Mouse (Mus musculus) CH12.LX (cell line): ENCODE data around the gene Doc2a. TPM values are rescaled to one million over a fixed set of nuclear protein-coding genes. Genes with fewer than 3 reads are reported as not detected.

Source experiments
- DNase-seq: peaks from one replicate; pipeline ENCODE4 v3.0.0-alpha.2; 2013; ENCODE audit errors: extremely low read depth
- H3K27ac ChIP-seq: 2 replicates; pipeline ENCODE4 v1.5.1; 2012; ENCODE audit warnings: low read depth, mild to moderate bottlenecking, control low read depth, moderate library complexity; ENCODE audit not compliant: insufficient read depth
- H3K27me3 ChIP-seq: replicated peaks from 2 replicates; pipeline ENCODE3; 2012; ENCODE audit warnings: inconsistent platforms
- H3K36me3 ChIP-seq, 2 experiments: replicated peaks in 1 of 2; 2 replicates each; pipeline versions ENCODE3 to v1.6.1; 2012; ENCODE audit warnings: inconsistent platforms in 1 of 2, low read length in 1 of 2, mild to moderate bottlenecking in 1 of 2, mixed read lengths in 1 of 2, moderate library complexity in 1 of 2; ENCODE audit not compliant: control insufficient read depth in 1 of 2, insufficient read depth in 1 of 2
- H3K4me1 ChIP-seq, 2 experiments: 2 replicates each; pipeline ENCODE4 v1.6.1; 2012; ENCODE audit warnings: inconsistent platforms in 1 of 2, moderate library complexity in 1 of 2; ENCODE audit not compliant: insufficient read depth in 2 of 2, control insufficient read depth in 1 of 2
- H3K4me2 ChIP-seq: 2 replicates; pipeline ENCODE4 v1.6.1; 2012; ENCODE audit warnings: low read depth, mild to moderate bottlenecking, control low read depth; ENCODE audit not compliant: poor library complexity, insufficient read depth, severe bottlenecking
- H3K4me3 ChIP-seq, 3 experiments: fragments of 150-350 bp in 1 of 3; sonication (generic) in 1 of 3; replicated peaks in 1 of 3; 2 replicates each; pipeline versions ENCODE3 to v1.5.1; 2011 to 2012; ENCODE audit warnings: low read depth in 2 of 3, low read length in 2 of 3, mild to moderate bottlenecking in 2 of 3, moderate library complexity in 2 of 3, control low read depth in 1 of 3, improper control_type of control experiment in 1 of 3, inconsistent platforms in 1 of 3, mixed read lengths in 1 of 3; ENCODE audit not compliant: poor library complexity in 1 of 3
- H3K79me2 ChIP-seq: replicated peaks from 2 replicates; pipeline ENCODE4 v1.6.1; 2012; ENCODE audit warnings: mild to moderate bottlenecking, moderate library complexity; ENCODE audit not compliant: control insufficient read depth, poor library complexity, insufficient read depth, severe bottlenecking; ENCODE audit errors: extremely low read depth
- H3K9ac ChIP-seq: 2 replicates; pipeline ENCODE4 v1.6.1; 2012; ENCODE audit warnings: low read depth, mild to moderate bottlenecking, control low read depth, moderate library complexity; ENCODE audit not compliant: insufficient read depth
- H3K9me3 ChIP-seq: replicated peaks from 2 replicates; pipeline ENCODE3; 2012; ENCODE audit warnings: low read length, inconsistent platforms, mixed read lengths
- BHLHE40 ChIP-seq: IDR thresholded peaks from 2 replicates; pipeline ENCODE4 v1.6.1; 2011; ENCODE audit warnings: mild to moderate bottlenecking, low read depth, low read length, improper control_type of control experiment
- CHD1 ChIP-seq: IDR thresholded peaks from 2 replicates; pipeline ENCODE4 v1.6.1; 2012; ENCODE audit warnings: low read depth, low read length, improper control_type of control experiment, inconsistent platforms
- CHD2 ChIP-seq: IDR thresholded peaks from 2 replicates; pipeline ENCODE4 v1.6.1; 2011; ENCODE audit warnings: low read length, improper control_type of control experiment
- CTCF ChIP-seq, 2 experiments: IDR thresholded peaks in 1 of 2; conservative IDR thresholded peaks in 1 of 2; 2 replicates each; pipeline ENCODE4 v1.5.1; 2011 to 2012; ENCODE audit warnings: low read depth in 2 of 2, low read length in 2 of 2, improper control_type of control experiment in 1 of 2, inconsistent platforms in 1 of 2, mild to moderate bottlenecking in 1 of 2, moderate library complexity in 1 of 2
- E2F4 ChIP-seq: IDR thresholded peaks from 2 replicates; pipeline ENCODE4 v1.6.1; 2011; ENCODE audit warnings: low read depth, low read length, improper control_type of control experiment; ENCODE audit not compliant: insufficient replicate concordance
- ELF1 ChIP-seq: IDR thresholded peaks from 2 replicates; pipeline ENCODE4 v1.6.1; 2014; ENCODE audit warnings: low read depth, mild to moderate bottlenecking, inconsistent platforms, low read length, improper control_type of control experiment
- EP300 ChIP-seq: IDR thresholded peaks from 2 replicates; pipeline ENCODE4 v1.6.1; 2011; ENCODE audit warnings: low read length, improper control_type of control experiment
- ETS1 ChIP-seq: conservative IDR thresholded peaks from 2 replicates; pipeline ENCODE4 v1.6.1; 2012; ENCODE audit warnings: low read depth, mild to moderate bottlenecking, inconsistent platforms, low read length, improper control_type of control experiment, moderate library complexity
- GABPA ChIP-seq: IDR thresholded peaks from 2 replicates; pipeline ENCODE4 v1.6.1; 2012; ENCODE audit warnings: low read depth, low read length, improper control_type of control experiment, inconsistent platforms; ENCODE audit not compliant: insufficient replicate concordance
- HCFC1 ChIP-seq: IDR thresholded peaks from 2 replicates; pipeline ENCODE4 v1.6.1; 2012; ENCODE audit warnings: low read depth, mild to moderate bottlenecking, inconsistent platforms, low read length, improper control_type of control experiment
- IRF4 ChIP-seq: IDR thresholded peaks from 2 replicates; pipeline ENCODE4 v1.6.1; 2014; ENCODE audit warnings: low read depth, mild to moderate bottlenecking, inconsistent platforms, low read length, improper control_type of control experiment
- JUN ChIP-seq: IDR thresholded peaks from 2 replicates; pipeline ENCODE4 v1.6.1; 2011; ENCODE audit warnings: low read depth, mild to moderate bottlenecking, low read length, improper control_type of control experiment, moderate library complexity; ENCODE audit not compliant: insufficient read depth
- JUND ChIP-seq: conservative IDR thresholded peaks from 2 replicates; pipeline ENCODE4 v1.6.1; 2011; ENCODE audit warnings: low read depth, low read length, improper control_type of control experiment
- KAT2A ChIP-seq: IDR thresholded peaks from 2 replicates; pipeline ENCODE4 v1.6.1; 2012; ENCODE audit warnings: low read length, improper control_type of control experiment, inconsistent platforms; ENCODE audit not compliant: insufficient replicate concordance
- MAFK ChIP-seq: IDR thresholded peaks from 2 replicates; pipeline ENCODE4 v1.6.1; 2011; ENCODE audit warnings: low read length, improper control_type of control experiment; ENCODE audit not compliant: insufficient replicate concordance
- MAX ChIP-seq: IDR thresholded peaks from 2 replicates; pipeline ENCODE4 v1.6.1; 2011; ENCODE audit warnings: low read length, improper control_type of control experiment
- MAZ ChIP-seq: IDR thresholded peaks from 2 replicates; pipeline ENCODE4 v1.6.1; 2012; ENCODE audit warnings: low read depth, mild to moderate bottlenecking, inconsistent platforms, low read length, improper control_type of control experiment, moderate library complexity
- MEF2A ChIP-seq: IDR thresholded peaks from 2 replicates; pipeline ENCODE4 v1.6.1; 2014; ENCODE audit warnings: low read depth, mild to moderate bottlenecking, inconsistent platforms, low read length, improper control_type of control experiment, borderline replicate concordance
- MXI1 ChIP-seq: IDR thresholded peaks from 2 replicates; pipeline ENCODE4 v1.6.1; 2011; ENCODE audit warnings: mild to moderate bottlenecking, low read depth, low read length, improper control_type of control experiment
- MYC ChIP-seq: IDR thresholded peaks from 2 replicates; pipeline ENCODE4 v1.6.1; 2011; ENCODE audit warnings: low read depth, mild to moderate bottlenecking, improper control_type of control experiment, low read length
- NELFE ChIP-seq: IDR thresholded peaks from 2 replicates; pipeline ENCODE4 v1.6.1; 2011; ENCODE audit warnings: low read depth, low read length, improper control_type of control experiment
- NRF1 ChIP-seq: IDR thresholded peaks from 2 replicates; pipeline ENCODE4 v1.6.1; 2014; ENCODE audit warnings: low read depth, mild to moderate bottlenecking, inconsistent platforms, low read length, improper control_type of control experiment, moderate library complexity
- PAX5 ChIP-seq: IDR thresholded peaks from 2 replicates; pipeline ENCODE4 v1.6.1; 2012; ENCODE audit warnings: low read length, inconsistent platforms, mixed read lengths
- POLR2A ChIP-seq: IDR thresholded peaks from 2 replicates; pipeline ENCODE4 v1.6.1; 2011; ENCODE audit warnings: low read depth, mild to moderate bottlenecking, improper control_type of control experiment, low read length
- POLR2AphosphoS2 ChIP-seq: IDR thresholded peaks from 2 replicates; pipeline ENCODE4 v1.6.1; 2011; ENCODE audit warnings: low read depth, low read length, improper control_type of control experiment
- RAD21 ChIP-seq: IDR thresholded peaks from 2 replicates; pipeline ENCODE4 v1.6.1; 2011; ENCODE audit warnings: low read depth, mild to moderate bottlenecking, low read length, improper control_type of control experiment, moderate library complexity
- RCOR1 ChIP-seq: conservative IDR thresholded peaks from 2 replicates; pipeline ENCODE4 v1.6.1; 2012; ENCODE audit warnings: low read depth, mild to moderate bottlenecking, inconsistent platforms, low read length, improper control_type of control experiment
- SIN3A ChIP-seq: IDR thresholded peaks from 2 replicates; pipeline ENCODE4 v1.6.1; 2012; ENCODE audit warnings: low read length, improper control_type of control experiment, inconsistent platforms
- SMC3 ChIP-seq: IDR thresholded peaks from 2 replicates; pipeline ENCODE4 v1.6.1; 2011; ENCODE audit warnings: low read depth, low read length, improper control_type of control experiment
- TBP ChIP-seq: conservative IDR thresholded peaks from 2 replicates; pipeline ENCODE4 v1.6.1; 2011; ENCODE audit warnings: low read depth, low read length, improper control_type of control experiment
- TCF12 ChIP-seq: IDR thresholded peaks from 2 replicates; pipeline ENCODE4 v1.6.1; 2014; ENCODE audit warnings: low read depth, mild to moderate bottlenecking, inconsistent platforms, low read length, improper control_type of control experiment
- UBTF ChIP-seq: IDR thresholded peaks from 2 replicates; pipeline ENCODE4 v1.6.1; 2012; ENCODE audit warnings: low read depth, mild to moderate bottlenecking, inconsistent platforms, low read length, improper control_type of control experiment, moderate library complexity
- USF1 ChIP-seq: IDR thresholded peaks from 2 replicates; pipeline ENCODE4 v1.6.1; 2014; ENCODE audit warnings: low read depth, mild to moderate bottlenecking, inconsistent platforms, low read length, improper control_type of control experiment
- USF2 ChIP-seq: conservative IDR thresholded peaks from 2 replicates; pipeline ENCODE4 v1.6.1; 2011; ENCODE audit warnings: low read depth, low read length, improper control_type of control experiment
- ZC3H11A ChIP-seq: IDR thresholded peaks from 2 replicates; pipeline ENCODE4 v1.6.1; 2012; ENCODE audit warnings: low read depth, mild to moderate bottlenecking, inconsistent platforms, low read length, improper control_type of control experiment
- ZKSCAN1 ChIP-seq: IDR thresholded peaks from 2 replicates; pipeline ENCODE4 v1.6.1; 2012; ENCODE audit warnings: low read depth, inconsistent platforms, low read length, improper control_type of control experiment, borderline replicate concordance
- ZMIZ1 ChIP-seq: IDR thresholded peaks from 2 replicates; pipeline ENCODE4 v1.6.1; 2012; ENCODE audit warnings: low read depth, mild to moderate bottlenecking, inconsistent platforms, low read length, improper control_type of control experiment
- ZNF384 ChIP-seq: IDR thresholded peaks from 2 replicates; pipeline ENCODE4 v1.6.1; 2012; ENCODE audit warnings: low read depth, low read length, improper control_type of control experiment, inconsistent platforms
- dilution Hi-C: fragments of 300-500 bp; cut with MboI; formaldehyde crosslinking; loops from 2 replicates; pipeline ENCODE4 v1.14.3; 2020; ENCODE audit warnings: low sequenced_read_pairs; ENCODE audit not compliant: extremely low pct_unique_long_range_greater_than_20kb, extremely low pct_ligation_motif_present
- in situ Hi-C: fragments of 300-500 bp; cut with MboI; formaldehyde crosslinking; loops from 3 replicates; pipeline ENCODE4 v1.14.3; 2019; ENCODE audit warnings: low sequenced_read_pairs, low pct_ligation_motif_present, low pct_unique_long_range_greater_than_20kb, mixed read lengths
- polyA plus RNA-seq: library from polyadenylated mRNA; unstranded; fragments of >175 nt; gene quantifications from 2 replicates; pipeline ENCODE4 v1.2.1, GENCODE M21; 2012; ENCODE audit warnings: low read depth; ENCODE audit not compliant: insufficient read length
- total RNA-seq, 2 experiments: library from RNA; depleted of rRNA; stranded (reverse); fragments of 300-350 nt in 1 of 2; fragments of >200 nt in 1 of 2; gene quantifications; 2 replicates each; pipeline ENCODE4 v1.2.3; 2012 to 2014

Doc2a gene
- total and polyA plus RNA-seq, 3 experiments: 1.9 TPM; not detected in 2

GRCm38 (mm10) chr7:126799468-126800268 is 47.5 kb upstream of the Doc2a start:
- Histone ChIP-seq H3K27ac (peak overlapping the region; percentile 92), H3K4me1 (peaks cover 6 to 36% of the 10 kb centered on the region in 2 experiments; a peak in 3 of 4 replicates), H3K9ac (peak overlapping the region; percentile 90)
- DNase-seq: no peak
- TF ChIP-seq TCF12: peak; percentile 11; the same call in 1 of the 2 replicates
- no peak; the same call in 1 of the 2 replicates for TF ChIP-seq UBTF
- TF ChIP-seq USF2: no peak
- peak; percentile 65; the same call in 1 of the 2 replicates for TF ChIP-seq MAX
- TF ChIP-seq BHLHE40: 0 out of 2 replicates have a peak, but pooled peaks have one; percentile 6
- TF ChIP-seq ELF1: peak; percentile 82
- TF ChIP-seq MAZ: peak; percentile 88
- TF ChIP-seq E2F4: no peak
- TF ChIP-seq JUN: no peak
- peak; percentile 53; the same call in 1 of the 2 replicates for TF ChIP-seq MAFK
- TF ChIP-seq KAT2A: no peak
- TF ChIP-seq HCFC1: peak; percentile 20
- TF ChIP-seq MYC: no peak
- no peak for TF ChIP-seq POLR2AphosphoS2
- TF ChIP-seq SIN3A: peak; percentile 68
- TF ChIP-seq JUND: no peak
- TF ChIP-seq ZC3H11A: no peak
- no peak for TF ChIP-seq USF1
- peak; percentile 69; the same call in 1 of the 2 replicates for TF ChIP-seq MXI1
- 0 out of 2 replicates have a peak, but pooled peaks have one; percentile 6 for TF ChIP-seq CHD2
- no peak for TF ChIP-seq PAX5
- peak; percentile 53 for TF ChIP-seq ETS1
- peak; percentile 16; the same call in 1 of the 2 replicates for TF ChIP-seq NRF1
- TF ChIP-seq CHD1: peak; percentile 68; the same call in 1 of the 2 replicates
- TF ChIP-seq EP300: no peak
- TF ChIP-seq NELFE: peak; percentile 49
- TF ChIP-seq GABPA: no peak
- TF ChIP-seq ZNF384: no peak
- TF ChIP-seq RCOR1: no peak
- no peak for TF ChIP-seq ZKSCAN1
- no peak for TF ChIP-seq CTCF (conservative IDR thresholded peaks at IDR 0.05 in 1 of 2, IDR thresholded peaks at IDR 0.05 in 1 of 2; ENCODE audit: low read depth in 2 of 2, low read length in 2 of 2)
- 0 out of 2 replicates have a peak, but pooled peaks have one; percentile 25 for TF ChIP-seq TBP
- no peak for TF ChIP-seq RAD21
- TF ChIP-seq POLR2A: no peak; the same call in none of the 2 replicates
- peak; percentile 28; the same call in 1 of the 2 replicates for TF ChIP-seq MEF2A
- no peak for TF ChIP-seq SMC3
- peak; percentile 31; the same call in 1 of the 2 replicates for TF ChIP-seq IRF4
- TF ChIP-seq ZMIZ1: peak; percentile 48; the same call in 1 of the 2 replicates
- TF ChIP-seq, all 38 proteins: peak for 18
- Histone ChIP-seq H3K4me3 (peak overlapping the region; percentile 73 to 95 (median 77)), H3K27me3 (no peaks in the 10 kb centered on the region), H3K36me3 (peaks cover 28 to 36% of the 10 kb centered on the region in 2 experiments), H3K4me2 (peak overlapping the region; percentile 72), H3K79me2 (peaks cover 26% of the 10 kb centered on the region), H3K9me3 (no peaks in the 10 kb centered on the region)
- dilution Hi-C loops: no loop called here
- in situ Hi-C loops: no loop called here
